Mouse (Mus musculus): ENCODE results near the gene Sgo2b. TPM values are rescaled to one million over a fixed set of nuclear protein-coding genes. Genes with fewer than 3 reads are reported as not detected.
"Not testable (repeated sequence)": the region's sequence is repeated elsewhere in the genome, so short reads cannot be mapped to it uniquely, and the experiment has no call there.

The Sgo2b gene
- not detected in 2 replicates for polyA plus RNA-seq (2012; rRNA removed)

DNA sequence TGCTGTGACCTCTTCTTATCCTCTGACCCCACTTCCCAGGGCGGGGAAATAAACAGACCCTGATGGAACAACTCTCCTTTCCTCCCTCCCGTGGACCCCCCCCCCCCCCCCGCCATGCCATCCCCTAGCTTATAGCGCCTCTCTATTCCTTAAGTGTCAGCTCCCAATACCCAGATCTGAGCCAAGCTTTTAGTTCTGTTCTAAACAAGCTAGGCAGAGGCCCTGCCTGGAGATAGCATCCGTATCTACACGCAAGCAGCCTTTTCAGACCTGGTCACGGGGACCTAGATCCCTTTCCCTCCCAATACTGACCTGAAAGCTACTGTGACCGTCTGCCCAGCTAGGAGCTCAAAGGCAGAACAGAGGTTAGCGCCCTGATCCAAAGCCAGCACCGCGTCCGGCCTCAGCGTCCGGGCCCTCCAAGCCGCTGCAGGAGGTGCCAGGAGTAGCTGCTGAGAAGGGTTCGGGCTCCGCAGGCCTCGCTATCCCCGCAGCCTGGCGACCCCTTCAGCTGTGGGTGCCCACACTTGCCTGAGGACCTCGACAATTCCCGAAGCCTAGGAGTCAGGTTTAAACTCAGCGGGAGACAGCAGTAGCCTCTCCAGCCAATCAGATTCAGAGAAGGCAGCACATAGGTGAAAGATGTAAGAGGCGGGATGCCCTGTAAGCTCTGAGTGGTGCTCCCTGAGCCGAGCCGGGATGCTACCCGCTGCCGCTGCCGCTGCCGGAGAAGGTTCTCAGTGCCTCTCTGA is at the start of gene Sgo2b:
Sgo2b (minus strand) TSS at position 623 of the 752 bp plus-strand sequence.
- DNase-seq (ENCODE audit: low read depth) = no peak

GRCm38 (mm10) chr8:63970612-63971391 is 18.8 kb upstream of the Sgo2b start:
- not testable (repeated sequence) for DNase-seq (ENCODE audit: low read depth)

- no peak for DNase-seq (ENCODE audit: low read depth)
Observed at GRCm38 (mm10) chr8:63961032-63961785, 9.2 kb upstream of the Sgo2b start.

- DNase-seq (ENCODE audit: low read depth) = not testable (repeated sequence)
Observed at GRCm38 (mm10) chr8:63953802-63954201, 1.8 kb upstream of the Sgo2b start.

DNA sequence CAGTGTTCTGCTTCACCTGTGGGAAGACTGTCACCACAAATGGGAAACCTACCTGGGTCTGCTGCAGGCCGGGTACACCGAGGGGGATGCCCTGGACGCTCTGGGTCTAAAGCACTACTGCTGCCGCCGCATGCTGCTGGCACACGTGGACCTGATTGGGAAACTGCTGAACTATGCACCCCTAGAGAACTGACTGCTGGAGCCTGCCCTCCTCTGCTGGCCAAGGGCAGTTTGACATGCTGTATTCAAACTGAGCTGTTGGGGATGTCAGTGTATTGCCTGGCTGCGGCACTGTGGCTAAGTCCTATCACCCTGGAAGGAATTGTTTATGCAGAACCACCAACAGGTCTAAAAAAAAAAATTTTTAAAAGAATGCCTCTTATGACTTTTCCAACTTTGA is 18.9 kb downstream of the Sgo2b start:
- no peak for DNase-seq (ENCODE audit: low read depth)

GRCm38 (mm10) chr8:63929301-63930097 is 22.5 kb downstream of the Sgo2b start:
- DNase-seq (ENCODE audit: low read depth) = no peak

DNA sequence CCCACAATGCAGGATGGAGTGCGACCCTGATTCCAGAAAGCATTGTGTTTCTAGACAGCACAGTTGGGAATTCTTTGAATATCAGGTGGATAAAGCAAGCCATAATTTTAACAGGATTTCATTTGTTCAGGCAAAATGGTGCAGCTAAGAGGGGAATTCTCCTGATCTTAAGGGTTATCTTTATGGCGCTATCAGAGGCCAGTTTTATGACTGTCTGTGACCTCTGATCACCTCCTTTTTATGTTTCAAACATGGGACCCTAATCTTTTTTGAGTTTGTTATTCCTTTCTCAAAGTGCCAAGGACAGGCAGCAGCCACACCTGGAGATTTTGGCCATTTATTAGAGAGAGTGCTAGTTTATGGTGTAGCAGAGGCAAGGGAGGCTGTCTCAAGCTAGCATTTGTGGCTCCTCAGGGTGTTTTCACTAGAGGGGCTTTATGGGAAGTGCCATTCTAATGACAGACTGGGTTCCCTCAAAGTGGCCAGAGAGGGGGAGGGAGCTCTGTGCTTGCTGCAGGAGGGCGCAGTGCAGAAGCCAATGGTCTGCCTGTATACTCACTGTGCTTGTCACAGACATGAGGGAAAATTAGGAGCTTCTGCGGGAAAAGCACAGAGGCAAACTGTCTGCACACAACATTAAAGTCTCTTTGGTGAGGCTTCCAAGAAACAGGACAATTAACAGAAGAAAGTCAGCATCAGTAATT is 30.6 kb downstream of the Sgo2b start:
- no peak for DNase-seq (ENCODE audit: low read depth)

DNA sequence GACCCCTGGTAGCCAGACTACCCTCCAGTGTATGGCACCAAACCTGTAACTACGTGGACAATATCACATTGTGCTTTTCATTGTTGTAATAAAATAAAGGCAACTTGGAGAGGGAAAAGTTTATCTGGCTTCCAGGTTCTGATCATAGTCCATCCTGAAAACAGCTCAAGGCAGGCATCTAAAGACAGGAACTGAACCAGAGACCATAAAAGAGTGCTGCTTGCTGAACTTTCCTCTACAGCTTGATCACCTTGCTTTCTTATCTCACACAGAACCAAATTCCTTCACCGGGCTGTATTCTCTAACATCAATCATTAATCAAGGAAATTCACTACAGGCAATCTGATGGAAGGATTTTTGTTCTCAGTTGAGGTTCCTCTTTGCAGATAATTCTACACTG is 57.0 kb downstream of the Sgo2b start:
- no peak for DNase-seq (ENCODE audit: low read depth)

DNA sequence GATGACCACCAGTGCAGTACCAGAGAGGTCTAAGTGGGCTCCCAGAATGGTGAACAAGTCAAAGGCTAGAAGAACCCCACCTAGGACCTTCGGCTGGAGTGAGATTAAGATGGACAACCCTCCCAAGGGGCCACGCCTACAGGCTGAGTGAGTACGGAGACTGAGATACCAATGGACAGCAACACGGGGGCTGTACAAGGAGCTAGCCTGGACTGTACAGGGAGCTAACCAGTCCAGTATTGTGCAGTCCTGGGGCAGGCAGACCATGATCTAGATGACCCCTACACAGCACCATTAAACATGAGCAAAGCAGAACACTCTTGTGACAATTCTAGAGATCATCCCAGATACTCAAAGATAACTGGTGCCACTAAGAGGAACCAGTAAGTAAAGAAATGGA is 73.7 kb downstream of the Sgo2b start:
- no peak for DNase-seq (ENCODE audit: low read depth)

GRCm38 (mm10) chr8:63877393-63877792 is 74.7 kb downstream of the Sgo2b start:
- no peak for DNase-seq (ENCODE audit: low read depth)

- DNase-seq (ENCODE audit: low read depth) = no peak
Observed at GRCm38 (mm10) chr8:63876949-63877348, 75.1 kb downstream of the Sgo2b start.
